In the genomic region with DNA sequence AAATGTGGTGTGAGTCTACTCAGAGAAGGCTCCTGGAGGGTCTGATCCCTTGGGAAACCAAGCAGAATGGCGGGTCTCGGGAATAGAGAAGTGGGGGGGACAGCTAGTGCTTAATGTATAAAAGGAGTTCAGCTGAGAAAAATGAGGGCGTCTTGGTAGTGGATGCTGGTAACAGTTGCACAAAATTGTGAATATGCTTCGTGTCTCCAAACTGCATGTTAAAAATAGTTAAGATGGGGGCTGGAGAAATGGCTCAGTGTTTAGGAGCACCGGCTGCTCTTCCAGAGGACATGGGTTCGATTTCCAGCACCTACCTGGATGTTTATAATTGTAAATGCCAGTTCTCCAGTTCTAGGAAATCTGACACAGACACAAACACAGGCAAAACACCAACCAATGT, we compare ENCODE assay signal across 1 mouse cellular context.
TF ChIP-seq lines count a peak whose summit lies in the region.

No protein-coding gene starts in this region.

TF ChIP-seq in CH12.LX, 34 proteins besides CTCF, POLR2A, EP300 and RAD21:
- TF ChIP-seq RCOR1 (conservative IDR thresholded peaks at IDR 0.05; ENCODE audit: low read depth, low read length) (no peak), ZMIZ1 (IDR thresholded peaks at IDR 0.05; ENCODE audit: low read depth, low read length) (no peak), IRF4 (IDR thresholded peaks at IDR 0.05; ENCODE audit: low read depth, low read length) (no peak), HCFC1 (IDR thresholded peaks at IDR 0.05; ENCODE audit: low read depth, low read length) (no peak), ZC3H11A (IDR thresholded peaks at IDR 0.05; ENCODE audit: low read depth, low read length) (no peak), MYC (IDR thresholded peaks at IDR 0.05; ENCODE audit: low read depth, low read length) (no peak), JUN (IDR thresholded peaks at IDR 0.05; ENCODE audit: insufficient read depth, low read depth, low read length) (no peak), E2F4 (IDR thresholded peaks at IDR 0.05; ENCODE audit: insufficient replicate concordance, low read depth, low read length) (no peak)
